Mouse (Mus musculus) retina, postnatal 1 day (tissue): ENCODE measurements around the gene Lmna.

Experiments used
- DNase-seq: peaks from one replicate; pipeline ENCODE4 v3.0.0-alpha.2; 2012

Lmna gene

GRCm38 (mm10) chr3:88538271-88539145, 28.8 kb upstream of the Lmna start:
- peak; percentile 49 for DNase-seq

GRCm38 (mm10) chr3:88537146-88537545, 27.4 kb upstream of the Lmna start:
- no peak for DNase-seq

DNA sequence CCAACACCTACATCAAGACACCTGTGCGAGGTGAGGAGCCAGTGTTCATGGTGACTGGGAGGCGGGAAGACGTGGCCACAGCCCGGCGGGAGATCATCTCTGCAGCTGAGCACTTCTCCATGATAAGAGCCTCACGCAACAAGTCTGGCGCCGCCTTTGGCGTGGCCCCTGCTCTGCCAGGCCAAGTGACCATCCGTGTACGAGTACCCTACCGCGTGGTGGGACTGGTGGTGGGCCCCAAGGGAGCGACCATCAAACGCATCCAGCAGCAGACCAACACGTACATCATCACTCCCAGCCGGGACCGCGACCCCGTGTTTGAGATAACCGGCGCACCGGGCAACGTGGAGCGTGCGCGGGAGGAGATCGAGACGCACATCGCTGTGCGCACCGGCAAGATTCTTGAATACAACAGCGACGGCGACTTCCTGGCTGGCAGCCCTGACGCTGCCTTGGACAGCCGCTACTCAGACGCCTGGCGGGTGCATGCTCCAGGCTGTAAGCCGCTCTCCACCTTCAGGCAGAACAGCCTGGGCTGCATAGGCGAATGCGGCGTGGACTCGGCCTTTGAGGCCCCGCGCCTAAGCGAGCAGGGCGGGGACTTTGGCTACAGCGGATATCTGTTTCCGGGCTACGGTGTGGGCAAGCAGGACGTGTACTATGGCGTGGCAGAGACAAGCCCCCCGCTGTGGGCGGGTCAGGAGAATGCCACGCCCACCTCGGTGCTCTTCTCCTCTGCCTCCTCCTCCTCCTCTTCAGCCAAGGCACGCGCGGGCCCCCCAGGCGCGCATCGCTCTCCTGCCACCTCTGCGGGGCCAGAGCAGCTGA, 26.6 kb upstream of the Lmna start:
- peak; percentile 85 for DNase-seq

DNA sequence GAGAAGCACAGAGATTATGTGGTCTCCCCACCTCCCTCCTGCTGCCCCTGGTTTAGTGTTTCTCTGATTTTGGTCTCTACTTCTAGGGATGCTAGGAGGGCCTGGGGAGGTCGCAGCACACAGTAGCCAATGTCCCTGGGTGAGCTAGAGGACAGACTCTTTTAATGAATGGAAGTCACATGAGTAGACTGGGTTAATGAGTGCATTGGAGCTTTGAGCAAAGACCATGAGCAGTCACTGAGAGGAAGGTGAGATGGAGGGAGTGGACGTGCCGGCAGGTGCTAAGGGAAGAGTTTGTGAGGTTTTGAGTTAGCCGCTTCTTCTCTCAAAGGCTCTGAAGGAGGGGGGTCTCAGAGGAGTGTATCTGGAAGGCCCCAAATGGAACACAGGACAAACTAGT, 25.8 kb upstream of the Lmna start:
- no peak for DNase-seq

DNA sequence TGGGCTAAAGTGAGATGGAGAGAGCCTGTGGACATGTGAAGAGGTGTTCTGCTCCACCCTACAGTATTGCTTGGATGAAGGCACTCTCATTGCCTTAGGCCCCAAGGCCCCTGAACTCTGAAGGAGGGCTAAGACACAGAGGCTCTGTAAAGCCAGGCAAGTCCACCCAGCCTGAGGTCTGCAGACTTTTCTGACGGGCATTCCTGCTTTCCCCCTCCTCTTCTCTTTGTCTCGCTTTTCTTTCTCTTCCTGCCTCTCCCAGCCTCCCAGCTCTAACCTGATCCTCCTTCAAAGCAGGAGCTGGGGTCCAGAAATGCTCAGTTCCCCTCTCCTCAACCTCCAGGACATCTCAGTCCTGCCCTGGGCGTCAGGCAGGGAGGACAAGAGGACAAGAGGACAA, 25.2 kb upstream of the Lmna start:
- DNase-seq: no peak

- DNase-seq: no peak
Observed at GRCm38 (mm10) chr3:88533706-88534105, 23.9 kb upstream of the Lmna start.

- DNase-seq: peak; percentile 73
Observed at GRCm38 (mm10) chr3:88532689-88533511, 23.1 kb upstream of the Lmna start.

DNA sequence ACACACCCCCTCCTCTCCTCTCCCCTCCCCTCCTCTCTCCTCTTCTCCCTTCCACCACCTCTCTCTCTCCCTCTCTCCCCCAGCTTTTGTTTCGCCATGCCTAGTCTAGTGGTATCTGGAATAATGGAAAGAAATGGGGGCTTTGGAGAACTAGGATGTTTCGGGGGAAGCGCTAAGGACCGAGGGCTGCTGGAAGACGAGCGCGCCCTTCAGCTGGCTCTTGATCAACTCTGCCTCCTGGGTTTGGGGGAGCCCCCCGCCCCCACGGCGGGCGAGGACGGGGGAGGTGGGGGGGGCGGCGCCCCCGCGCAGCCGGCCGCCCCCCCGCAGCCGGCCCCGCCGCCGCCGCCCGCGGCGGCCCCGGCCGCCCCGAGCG, 22.5 kb upstream of the Lmna start, which contains the start of gene Mex3a:
Mex3a (plus strand) TSS at position 97 of the 376 bp plus-strand sequence.
- no peak for DNase-seq

DNA sequence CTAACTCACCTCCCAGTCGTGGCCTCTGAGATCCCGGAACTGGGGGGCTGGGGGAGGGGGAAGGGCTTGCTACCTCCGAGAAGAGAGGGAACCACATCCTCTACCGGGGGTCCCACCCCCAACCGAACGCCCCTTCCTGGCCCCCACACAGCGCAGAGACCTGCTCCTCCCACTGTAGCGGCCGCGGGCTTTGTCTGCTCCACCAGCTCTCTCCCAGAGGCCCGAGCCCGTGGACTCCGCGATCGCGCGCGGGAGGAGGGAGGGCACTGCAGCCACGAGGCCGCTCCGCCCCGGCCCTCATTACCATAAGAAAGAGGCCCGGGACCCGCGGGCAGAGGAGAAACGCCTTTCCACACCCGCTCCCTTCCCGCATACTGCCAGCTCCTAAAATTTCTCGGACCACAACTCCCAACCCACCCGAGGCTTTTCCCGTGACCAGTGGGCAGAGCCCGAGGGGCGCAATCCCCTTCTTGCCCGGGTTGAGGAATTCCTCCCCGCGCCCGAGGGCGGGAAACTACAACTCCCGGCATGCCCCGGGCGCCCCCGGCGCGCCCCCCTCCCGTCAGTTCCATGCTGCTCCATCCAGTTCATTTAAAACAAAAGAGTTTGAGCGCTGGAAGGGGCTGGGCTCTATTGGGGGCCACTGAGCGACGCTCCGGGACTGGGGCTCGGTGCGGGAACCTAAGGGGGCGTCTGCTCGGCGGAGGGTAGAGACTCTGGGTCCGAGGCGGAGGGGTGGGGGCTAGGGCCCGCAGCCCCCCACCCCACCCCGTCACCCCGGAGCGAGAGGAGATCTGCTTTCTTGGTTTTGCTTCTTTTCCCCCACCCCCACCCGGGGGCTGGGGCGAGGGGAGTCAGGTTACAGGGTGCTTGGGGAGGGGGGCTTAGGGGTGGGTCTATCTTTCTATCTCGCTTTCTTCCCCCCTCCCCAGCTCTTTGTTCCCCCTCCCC, 21.9 kb upstream of the Lmna start:
- DNase-seq: peak; percentile 94

GRCm38 (mm10) chr3:88530082-88530864, 20.5 kb upstream of the Lmna start:
- peak; percentile 52 for DNase-seq

GRCm38 (mm10) chr3:88529204-88530000, 19.6 kb upstream of the Lmna start:
- DNase-seq: no peak

DNA sequence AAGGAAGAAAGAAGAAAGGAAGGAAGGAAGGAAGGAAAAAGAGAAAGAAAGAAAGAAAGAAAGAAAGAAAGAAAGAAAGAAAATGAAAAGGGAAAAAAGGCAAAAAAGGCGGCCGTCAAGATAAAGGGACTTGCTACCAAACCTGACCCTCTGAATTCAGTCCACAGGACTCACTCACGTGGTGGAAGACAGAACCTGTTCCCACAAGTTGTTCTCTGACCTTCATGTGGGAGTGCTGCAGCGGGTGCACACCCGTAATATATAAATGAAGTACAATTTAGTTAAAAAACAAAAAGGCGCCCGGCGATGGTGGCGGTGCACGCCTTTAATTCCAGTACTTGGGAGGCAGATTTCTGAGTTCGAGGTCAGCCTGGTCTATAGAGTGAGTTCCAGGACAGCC, 18.9 kb upstream of the Lmna start:
- DNase-seq: no peak

GRCm38 (mm10) chr3:88527565-88527964, 17.8 kb upstream of the Lmna start:
- peak; percentile 62 for DNase-seq

- DNase-seq: peak; percentile 93
Observed at GRCm38 (mm10) chr3:88526157-88527131, 16.7 kb upstream of the Lmna start.

GRCm38 (mm10) chr3:88525021-88525420, 15.3 kb upstream of the Lmna start:
- DNase-seq: no peak

DNA sequence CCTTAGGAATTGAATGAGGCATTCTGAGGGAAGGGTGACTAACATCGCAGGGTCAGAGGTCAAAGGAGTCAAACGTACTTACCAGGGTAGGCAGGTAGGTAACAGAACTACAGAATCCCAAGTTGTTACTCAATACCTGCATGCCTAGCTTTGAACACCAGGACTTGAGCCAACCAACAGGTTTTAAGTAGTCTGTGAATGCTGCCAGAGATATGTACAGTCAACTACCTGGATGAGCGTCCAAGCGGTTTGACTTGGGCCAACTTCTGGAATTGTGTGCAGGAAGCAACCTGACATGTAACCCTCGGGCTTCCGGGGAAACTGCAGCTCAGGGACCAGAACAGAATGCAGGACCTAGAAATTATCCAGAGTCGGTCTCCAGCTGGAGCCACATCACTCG, 13.3 kb upstream of the Lmna start:
- DNase-seq: no peak

- DNase-seq: peak; percentile 81
Observed at GRCm38 (mm10) chr3:88521803-88522331, 12.1 kb upstream of the Lmna start.

- DNase-seq: no peak
Observed at GRCm38 (mm10) chr3:88521156-88521555, 11.4 kb upstream of the Lmna start.

GRCm38 (mm10) chr3:88520078-88520477, 10.3 kb upstream of the Lmna start:
- DNase-seq: no peak
